Mouse (Mus musculus) heart, postnatal 0 days (tissue): ENCODE measurements around the gene Cadps2. TPM values are rescaled to one million over a fixed set of nuclear protein-coding genes. Genes with fewer than 3 reads are reported as not detected.

Experiments used
- ATAC-seq: fragments of 200-750 bp; cut with Nextera tagmentation; 2 replicates; pipeline ENCODE4 v1.8.0; 2017; ENCODE audit warnings: low read depth, moderate number of reproducible peaks, moderate library complexity; ENCODE audit not compliant: insufficient read depth
- DNase-seq: peaks from one replicate; pipeline ENCODE4 v3.0.0-alpha.2; 2016; ENCODE audit warnings: low spot score
- H3K27ac ChIP-seq: fragments of 300-500 bp; sonication (generic); 2 replicates; pipeline ENCODE4 v1.5.1; 2014; ENCODE audit warnings: low read depth, mild to moderate bottlenecking
- H3K27me3 ChIP-seq: fragments of 300-500 bp; sonication (generic); 2 replicates; pipeline ENCODE4 v1.6.1; 2014; ENCODE audit warnings: low read length, mixed read lengths; ENCODE audit not compliant: control insufficient read depth, insufficient read depth
- H3K36me3 ChIP-seq: fragments of 300-500 bp; sonication (generic); replicated peaks from 2 replicates; pipeline ENCODE4 v1.6.1; 2014; ENCODE audit warnings: low read length, mixed read lengths; ENCODE audit not compliant: control insufficient read depth, insufficient read depth
- H3K4me1 ChIP-seq: fragments of 300-500 bp; sonication (generic); 2 replicates; pipeline ENCODE4 v1.6.1; 2014; ENCODE audit warnings: antibody characterized with exemption; ENCODE audit not compliant: control insufficient read depth, insufficient read depth
- H3K4me2 ChIP-seq: fragments of 300-500 bp; sonication (generic); 2 replicates; pipeline ENCODE4 v1.6.1; 2014; ENCODE audit warnings: low read depth, mild to moderate bottlenecking, low read length, moderate library complexity
- H3K4me3 ChIP-seq: fragments of 300-500 bp; sonication (generic); 2 replicates; pipeline ENCODE4 v1.5.1; 2014; ENCODE audit warnings: low read depth, low read length
- H3K9ac ChIP-seq: fragments of 300-500 bp; sonication (generic); replicated peaks from 2 replicates; pipeline ENCODE4 v1.6.1; 2014; ENCODE audit warnings: low read depth, low read length, mixed read lengths
- H3K9me3 ChIP-seq: fragments of 300-500 bp; sonication (generic); replicated peaks from 2 replicates; pipeline ENCODE4 v1.6.1; 2016; ENCODE audit warnings: low read length; ENCODE audit not compliant: control insufficient read depth
- CTCF ChIP-seq: IDR thresholded peaks from 2 replicates; pipeline ENCODE4 v1.5.1; 2016; ENCODE audit warnings: antibody characterized with exemption, control low read depth, low read depth
- EP300 ChIP-seq: IDR thresholded peaks from 2 replicates; pipeline ENCODE4 v1.6.1; 2016; ENCODE audit warnings: antibody characterized with exemption, low read depth
- WGBS: fragments of 180-500 bp; shearing (Covaris S2); extraction: QIAGEN DNeasy Blood & Tissue Kit; methylation state at CpG from one replicate; pipeline ENCODE4 v1.1.7; 2014; 5-methylcytosine and 5-hydroxymethylcytosine counted together
- polyA plus RNA-seq: library from polyadenylated mRNA; unstranded; fragments of >200 nt; fragmentation: Nextera tagmentation; extraction: Ambion mirVana; gene quantifications from 2 replicates; pipeline ENCODE4 v1.2.1, GENCODE M21; 2015
- total RNA-seq: library from RNA; depleted of rRNA; stranded (reverse); fragments of >200 nt; gene quantifications from 2 replicates; pipeline ENCODE4 v1.2.3, GENCODE M21; 2014; ENCODE audit warnings: low replicate concordance

Gene Cadps2
- total and polyA plus RNA-seq, 2 experiments from 2014 or later, result 0.44 to 1.8 TPM

- no peak for DNase-seq
- H3K27ac ChIP-seq, result no peak overlapping the region
- H3K9ac ChIP-seq, result no peak overlapping the region
- H3K4me2 ChIP-seq, result no peak overlapping the region
- H3K4me3 ChIP-seq, result no peak overlapping the region
- no peaks in the 10 kb centered on the region for H3K4me1 ChIP-seq
- no peak for ATAC-seq
- no peaks in the 10 kb centered on the region for H3K9me3 ChIP-seq
- 75% methylated on average over 5 of the region's 5 CpGs for WGBS
- H3K36me3 ChIP-seq, result no peaks in the 10 kb centered on the region
- H3K27me3 ChIP-seq, result no peaks in the 10 kb centered on the region
- TF ChIP-seq EP300 (no peak), CTCF (no peak)
Observed at GRCm38 (mm10) chr6:23821819-23822218, 17.4 kb downstream of the Cadps2 start.

- no peaks in the 10 kb centered on the region for H3K9me3 ChIP-seq
- 66% methylated on average over 1 of the region's 1 CpGs for WGBS
- DNase-seq, result no peak
- no peaks in the 10 kb centered on the region for H3K27me3 ChIP-seq
- no peak overlapping the region for H3K4me2 ChIP-seq
- no peaks in the 10 kb centered on the region for H3K36me3 ChIP-seq
- TF ChIP-seq CTCF (no peak), EP300 (no peak)
- no peaks in the 10 kb centered on the region for H3K4me1 ChIP-seq
- no peak overlapping the region for H3K27ac ChIP-seq
- H3K4me3 ChIP-seq, result no peak overlapping the region
- no peak for ATAC-seq
- no peak overlapping the region for H3K9ac ChIP-seq
Observed at GRCm38 (mm10) chr6:23810087-23810486, 29.1 kb downstream of the Cadps2 start.

GRCm38 (mm10) chr6:23809344-23809743 is 29.9 kb downstream of the Cadps2 start:
- Histone ChIP-seq H3K9ac (no peak overlapping the region), H3K4me2 (no peak overlapping the region), H3K27me3 (no peaks in the 10 kb centered on the region), H3K27ac (no peak overlapping the region), H3K36me3 (no peaks in the 10 kb centered on the region), H3K4me3 (no peak overlapping the region), H3K9me3 (no peaks in the 10 kb centered on the region), H3K4me1 (no peaks in the 10 kb centered on the region)
- 84% methylated on average over 6 of the region's 6 CpGs for WGBS
- no peak for TF ChIP-seq CTCF
- ATAC-seq, result no peak
- no peak for DNase-seq

GRCm38 (mm10) chr6:23805333-23805732 is 33.9 kb downstream of the Cadps2 start:
- Histone ChIP-seq H3K9me3 (no peaks in the 10 kb centered on the region), H3K4me1 (no peaks in the 10 kb centered on the region), H3K27me3 (no peaks in the 10 kb centered on the region), H3K4me2 (no peak overlapping the region), H3K4me3 (no peak overlapping the region), H3K36me3 (no peaks in the 10 kb centered on the region), H3K27ac (no peak overlapping the region), H3K9ac (no peak overlapping the region)
- DNase-seq (no peak), ATAC-seq (no peak)
- TF ChIP-seq EP300 (no peak), CTCF (no peak)
- 82% methylated on average over 7 of the region's 7 CpGs for WGBS

- Histone ChIP-seq H3K36me3 (no peaks in the 10 kb centered on the region), H3K9me3 (no peaks in the 10 kb centered on the region), H3K4me1 (no peaks in the 10 kb centered on the region), H3K4me3 (no peak overlapping the region), H3K27ac (no peak overlapping the region), H3K4me2 (no peak overlapping the region), H3K9ac (no peak overlapping the region), H3K27me3 (no peaks in the 10 kb centered on the region)
- WGBS, result 53% methylated on average over 3 of the region's 3 CpGs
- ATAC-seq (no peak), DNase-seq (no peak)
- TF ChIP-seq EP300 (no peak), CTCF (no peak)
Observed at GRCm38 (mm10) chr6:23791822-23792221, 47.4 kb downstream of the Cadps2 start.

- H3K4me2 ChIP-seq, result no peak overlapping the region
- H3K36me3 ChIP-seq, result no peaks in the 10 kb centered on the region
- H3K4me3 ChIP-seq, result no peak overlapping the region
- H3K9me3 ChIP-seq, result no peaks in the 10 kb centered on the region
- H3K27ac ChIP-seq, result no peak overlapping the region
- no peak for DNase-seq
- no peak for ATAC-seq
- H3K27me3 ChIP-seq, result no peaks in the 10 kb centered on the region
- TF ChIP-seq CTCF (no peak), EP300 (no peak)
- WGBS, result 26% methylated on average over 1 of the region's 1 CpGs
- H3K9ac ChIP-seq, result no peak overlapping the region
- H3K4me1 ChIP-seq, result no peaks in the 10 kb centered on the region
Observed at GRCm38 (mm10) chr6:23777641-23778040, 61.6 kb downstream of the Cadps2 start.
